In genomic region chr19:46641420-46642085, GRCm38 (mm10) we compare ENCODE assay signal across 8 mouse cellular contexts. TPM values are rescaled to one million over a fixed set of nuclear protein-coding genes. Genes with fewer than 3 reads are reported as not detected.
DNase-seq lines count a peak whose midpoint lies in the region; ATAC-seq and TF ChIP-seq lines count a peak whose summit lies in the region.

No protein-coding gene starts in this region.

- TF ChIP-seq CTCF in E14TG2a.4 (conservative IDR thresholded peaks at IDR 0.05; ENCODE audit: low read length), result no peak

- intact Hi-C loops in gastrocnemius, postnatal 36 days (cut with DNase I), result no loop called here

- peaks cover 67% of the 10 kb centered on the region for H3K4me1 ChIP-seq in E14TG2a.4 (replicated peaks; ENCODE audit: low read depth, low read length)
- H3K4me1 ChIP-seq in intestine, embryonic 14.5 days (replicated peaks; ENCODE audit: control insufficient read depth, insufficient read depth, low read length), result peaks cover 39% of the 10 kb centered on the region
- peaks cover 84% of the 10 kb centered on the region for H3K4me1 ChIP-seq in liver, embryonic 15.5 days (replicated peaks)

- H3K36me3 ChIP-seq in E14TG2a.4 (ENCODE audit: insufficient read depth, low read length), result peaks cover 38% of the 10 kb centered on the region
- H3K36me3 ChIP-seq in intestine, embryonic 14.5 days (ENCODE audit: control insufficient read depth, insufficient read depth, low read length), result peaks cover 41% of the 10 kb centered on the region
- peaks cover 25% of the 10 kb centered on the region for H3K36me3 ChIP-seq in liver, embryonic 15.5 days (replicated peaks)

- ATAC-seq in intestine, embryonic 14.5 days (replicated peaks; ENCODE audit: low FRiP score, low TSS enrichment, low read depth), result peak; percentile 54; the same call in 1 of the 2 replicates
- ATAC-seq in liver, embryonic 15.5 days (ENCODE audit: insufficient read depth), result no peak; the same call in 1 of the 2 replicates

- no peaks in the 10 kb centered on the region for H3K9me3 ChIP-seq in E14TG2a.4 (ENCODE audit: low read length)
- H3K9me3 ChIP-seq in intestine, embryonic 14.5 days (ENCODE audit: control insufficient read depth, low read length), result no peaks in the 10 kb centered on the region
- no peaks in the 10 kb centered on the region for H3K9me3 ChIP-seq in liver, embryonic 15.5 days (replicated peaks)

- 0 out of 2 replicates have a peak overlapping the region, but pooled peaks have one; percentile 1 for H3K9ac ChIP-seq in intestine, embryonic 14.5 days (ENCODE audit: low read length)
- no peak overlapping the region for H3K9ac ChIP-seq in liver, embryonic 15.5 days

- H3K4me2 ChIP-seq in intestine, embryonic 14.5 days (ENCODE audit: low read length), result peak overlapping the region; percentile 39
- no peak overlapping the region for H3K4me2 ChIP-seq in liver, embryonic 15.5 days

- no peaks in the 10 kb centered on the region for H3K27me3 ChIP-seq in E14TG2a.4 (ENCODE audit: insufficient read depth, low read length)
- H3K27me3 ChIP-seq in intestine, embryonic 14.5 days (replicated peaks; ENCODE audit: control insufficient read depth, insufficient read depth, low read length), result no peaks in the 10 kb centered on the region
- H3K27me3 ChIP-seq in liver, embryonic 15.5 days, result no peaks in the 10 kb centered on the region

- peak overlapping the region; percentile 27; the same call in 1 of the 2 replicates for H3K4me3 ChIP-seq in E14TG2a.4 (replicated peaks; ENCODE audit: low read length)
- H3K4me3 ChIP-seq in intestine, embryonic 14.5 days (ENCODE audit: low read depth, low read length), result no peak overlapping the region
- H3K4me3 ChIP-seq in liver, embryonic 15.5 days (replicated peaks), result no peak overlapping the region

- peak overlapping the region; percentile 79 for H3K27ac ChIP-seq in intestine, embryonic 14.5 days (ENCODE audit: low read depth)
- H3K27ac ChIP-seq in liver, embryonic 15.5 days (replicated peaks), result peak overlapping the region; percentile 26; the same call in 1 of the 2 replicates

- DNase-seq in brain, adult 2 months (ENCODE audit: low read depth, low spot score), result peak; percentile 78
- DNase-seq in gastrocnemius, postnatal 36 days, result peak; percentile 67 to 71
- DNase-seq in intestine, embryonic 14.5 days (ENCODE audit: low spot score), result peak; percentile 74
- DNase-seq in ovary, postnatal 10 days (ENCODE audit: low spot score), result peak; percentile 42
- no peak for DNase-seq in right cerebral cortex, postnatal 25 days
- DNase-seq in thymus, postnatal 36 days, result no peak

- WGBS in intestine, embryonic 14.5 days, result 24% methylated on average over 19 of the region's 19 CpGs
- 53% methylated on average over 19 of the region's 19 CpGs for WGBS in liver, embryonic 15.5 days (ENCODE audit: insufficient replicate concordance)

RNA-seq across cellular contexts. Expression of gene Cyp17a1, which starts 31.4 kb away (rescaled TPM):
- total RNA-seq in gastrocnemius, postnatal 36 days (2021), result not detected
- polyA plus RNA-seq in intestine, embryonic 14.5 days (2014; fragmentation: Nextera tagmentation; extraction: Ambion mirVana), result 0.23 TPM in 1 of 2 replicates, not detected in the other
- 1.8 TPM in 2 replicates for polyA plus RNA-seq in liver, embryonic 15.5 days (2015; fragmentation: Nextera tagmentation; extraction: Ambion mirVana)

RNA-seq across cellular contexts. Expression of gene Wbp1l, which starts 42.7 kb away (rescaled TPM):
- total RNA-seq in gastrocnemius, postnatal 36 days (2021), result 10 to 100 TPM; 56.2 to 66.2 TPM
- polyA plus RNA-seq in intestine, embryonic 14.5 days (2014; fragmentation: Nextera tagmentation; extraction: Ambion mirVana), result 39.6 and 40.2 TPM in 2 replicates
- 21.3 and 29.4 TPM in 2 replicates for polyA plus RNA-seq in liver, embryonic 15.5 days (2015; fragmentation: Nextera tagmentation; extraction: Ambion mirVana)

RNA-seq across cellular contexts. Expression of gene Borcs7, which starts 48.2 kb away (rescaled TPM):
- total RNA-seq in gastrocnemius, postnatal 36 days (2021), result 10 to 100 TPM; 11.9 to 12.9 TPM
- polyA plus RNA-seq in intestine, embryonic 14.5 days (2014; fragmentation: Nextera tagmentation; extraction: Ambion mirVana), result 17.5 and 18.0 TPM in 2 replicates
- 4.0 and 4.9 TPM in 2 replicates for polyA plus RNA-seq in liver, embryonic 15.5 days (2015; fragmentation: Nextera tagmentation; extraction: Ambion mirVana)

Comparison
In these comparisons a context has a peak if more than half of its experiments do, and no peak if none do; other contexts are left out.
1. DNase-seq: peak in brain, adult 2 months (single experiment), gastrocnemius, postnatal 36 days (2 of 2), intestine, embryonic 14.5 days (single experiment) and ovary, postnatal 10 days (single experiment); none in right cerebral cortex, postnatal 25 days (single experiment) and thymus, postnatal 36 days (0 of 2).